16 mouse cellular contexts compared by ENCODE assay signal in the genomic region with DNA sequence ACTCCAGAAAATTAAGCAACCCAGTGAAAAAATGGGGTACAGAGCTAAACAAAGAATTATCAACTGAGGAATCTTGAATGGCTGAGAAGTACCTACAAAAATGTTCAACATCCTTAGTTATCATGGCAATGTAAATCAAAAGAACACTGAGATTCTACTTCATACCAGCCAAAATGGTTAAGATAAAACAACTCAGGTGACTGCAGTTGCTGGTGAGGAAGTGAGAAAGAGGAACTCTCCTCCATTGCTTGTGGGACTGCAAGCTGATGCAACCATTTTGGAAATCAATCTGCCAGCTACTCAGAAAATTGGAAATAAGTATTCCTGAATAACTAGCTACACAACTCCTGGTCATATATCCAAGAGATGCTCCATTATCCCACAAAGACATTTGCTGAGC. TPM values are rescaled to one million over a fixed set of nuclear protein-coding genes. Genes with fewer than 3 reads are reported as not detected.
"Had no signal": no experiment of that assay in that cellular context is flagged by ENCODE, and none has a peak within 500 bp of the region (broad histone marks: within the 10 kb centered on the region; RNA-seq: fewer than 3 reads in every experiment).

No protein-coding gene starts in this region.

- DNase-seq: kidney, adult 11 months; kidney, adult 8-10 months; kidney, postnatal 10 days; kidney, postnatal 36 days; layer of hippocampus, adult 9-11 months; liver, postnatal 0 days; lung, postnatal 10 days; lung, postnatal 36 days; retina, postnatal 1 day; right cerebral cortex, postnatal 25 days; spleen, adult 18-20 months; thymus, postnatal 25 days had no signal

- ATAC-seq: intestine, embryonic 15.5 days; liver, postnatal 0 days; midbrain, embryonic 15.5 days had no signal

RNA-seq across cellular contexts. Expression of a gene that starts 34.3 kb away (rescaled TPM):
- total RNA-seq: left cerebral cortex, adult 18-20 months; left cerebral cortex, postnatal 25 days had no signal
